Mouse (Mus musculus) ES-E14 (cell line): ENCODE results near the gene Zfp408. TPM values are rescaled to one million over a fixed set of nuclear protein-coding genes. Genes with fewer than 3 reads are reported as not detected.

Experiments used
- DNase-seq: peaks from one replicate; pipeline ENCODE4 v3.0.0-alpha.2; 2013; ENCODE audit warnings: low read depth, low spot score
- H3K27ac ChIP-seq: 2 replicates; pipeline ENCODE4 v1.5.1; 2012; ENCODE audit warnings: low read depth, mild to moderate bottlenecking, low read length, moderate library complexity, mixed read lengths; ENCODE audit not compliant: poor library complexity, insufficient read depth, severe bottlenecking
- H3K36me3 ChIP-seq: 2 replicates; pipeline ENCODE4 v1.6.1; 2012; ENCODE audit warnings: mild to moderate bottlenecking, low read length, moderate library complexity, mixed read lengths; ENCODE audit not compliant: control insufficient read depth, poor library complexity, insufficient read depth, severe bottlenecking
- H3K4me1 ChIP-seq, 2 experiments: fragments of 150-350 bp in 1 of 2; sonication (generic) in 1 of 2; 2 replicates each; pipeline ENCODE4 v1.6.1; 2012; ENCODE audit warnings: low read length in 2 of 2, mild to moderate bottlenecking in 1 of 2, mixed read lengths in 1 of 2; ENCODE audit not compliant: control insufficient read depth in 2 of 2, insufficient read depth in 2 of 2, poor library complexity in 1 of 2
- H3K4me3 ChIP-seq, 2 experiments: fragments of 150-350 bp in 1 of 2; sonication (generic) in 1 of 2; 2 replicates each; pipeline ENCODE4 v1.5.1; 2012; ENCODE audit warnings: low read length in 2 of 2, low read depth in 1 of 2, mild to moderate bottlenecking in 1 of 2, mixed read lengths in 1 of 2; ENCODE audit not compliant: insufficient read depth in 1 of 2, poor library complexity in 1 of 2, severe bottlenecking in 1 of 2
- H3K9ac ChIP-seq: 2 replicates; pipeline ENCODE4 v1.6.1; 2012; ENCODE audit warnings: low read depth, mild to moderate bottlenecking, low read length, mixed read lengths; ENCODE audit not compliant: poor library complexity, insufficient read depth, severe bottlenecking
- H3K9me3 ChIP-seq: fragments of 150-350 bp; sonication (generic); 2 replicates; pipeline ENCODE4 v1.6.1; 2012; ENCODE audit warnings: low read depth, mild to moderate bottlenecking, low read length; ENCODE audit not compliant: control insufficient read depth, insufficient read depth
- CHD2 ChIP-seq: IDR thresholded peaks from 2 replicates; pipeline ENCODE4 v1.6.1; 2014; ENCODE audit warnings: mild to moderate bottlenecking, low read depth, low read length, inconsistent platforms
- HCFC1 ChIP-seq: IDR thresholded peaks from 2 replicates; pipeline ENCODE4 v1.6.1; 2012; ENCODE audit warnings: low read length, inconsistent platforms, borderline replicate concordance; ENCODE audit not compliant: insufficient read depth
- MAFK ChIP-seq: IDR thresholded peaks from 2 replicates; pipeline ENCODE4 v1.6.1; 2014; ENCODE audit warnings: mild to moderate bottlenecking, low read depth, low read length, inconsistent platforms; ENCODE audit not compliant: insufficient read depth
- ZC3H11A ChIP-seq: IDR thresholded peaks from 2 replicates; pipeline ENCODE4 v1.6.1; 2012; ENCODE audit warnings: low read depth, mild to moderate bottlenecking, inconsistent platforms, low read length, borderline replicate concordance
- ZNF384 ChIP-seq: IDR thresholded peaks from 2 replicates; pipeline ENCODE4 v1.6.1; 2012; ENCODE audit warnings: low read depth, low read length, inconsistent platforms
- in situ Hi-C, 2 experiments: fragments of 600-800 bp; cut with MboI; formaldehyde crosslinking; loops; one replicate each; pipeline ENCODE4 v1.15.1; 2025; ENCODE audit warnings: low sequenced_read_pairs in 2 of 2, inconsistent platforms in 1 of 2; ENCODE audit not compliant: unreplicated experiment in 2 of 2
- total RNA-seq: library from RNA; depleted of rRNA; stranded (reverse); fragments of 300-350 nt; gene quantifications from 2 replicates; pipeline ENCODE4 v1.2.3, GENCODE M21; 2012

Zfp408 gene
- total RNA-seq, 1 experiment = 21.2 TPM

DNA sequence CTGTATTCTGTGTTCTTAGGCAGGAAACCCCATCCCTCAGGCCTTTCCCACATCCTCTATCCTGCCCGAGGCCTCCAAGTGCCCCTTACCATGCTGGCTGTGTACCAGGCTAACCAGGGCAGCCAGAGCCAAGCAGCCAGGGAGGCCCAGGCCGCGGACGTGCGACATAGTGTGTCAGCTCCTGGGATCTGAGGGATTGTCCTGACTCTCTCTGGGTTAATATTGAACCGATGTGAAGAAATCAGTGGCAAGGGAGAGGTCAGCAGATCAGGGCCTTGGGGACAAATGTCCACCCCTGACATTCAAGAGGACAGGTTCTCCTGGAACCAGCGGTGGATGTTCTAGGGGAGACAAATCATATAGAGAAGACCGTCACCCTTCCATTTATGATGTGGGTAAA lies 13.4 kb downstream of the Zfp408 start, which contains the start of gene F2:
Gene F2, minus strand, starts transcription at position 186 of the 400 bp plus-strand sequence.
- Histone ChIP-seq H3K4me3 (peak within 1 kb of the TSS; percentile 18 to 24; a peak in 3 of 4 replicates), H3K27ac (no peak within 1 kb of the TSS), H3K9ac (peak within 1 kb of the TSS; percentile 44), H3K36me3 (no peaks in the 10 kb centered on the region), H3K9me3 (no peaks in the 10 kb centered on the region), H3K4me1 (peaks cover 0 to 22% of the 10 kb centered on the region in 2 experiments; a peak in 3 of 4 replicates)
- TF ChIP-seq ZC3H11A = no peak
- no peak for TF ChIP-seq HCFC1
- TF ChIP-seq MAFK = no peak
- no peak for TF ChIP-seq CHD2
- no peak for TF ChIP-seq ZNF384
- DNase-seq = no peak
- in situ Hi-C loops = no loop called here

DNA sequence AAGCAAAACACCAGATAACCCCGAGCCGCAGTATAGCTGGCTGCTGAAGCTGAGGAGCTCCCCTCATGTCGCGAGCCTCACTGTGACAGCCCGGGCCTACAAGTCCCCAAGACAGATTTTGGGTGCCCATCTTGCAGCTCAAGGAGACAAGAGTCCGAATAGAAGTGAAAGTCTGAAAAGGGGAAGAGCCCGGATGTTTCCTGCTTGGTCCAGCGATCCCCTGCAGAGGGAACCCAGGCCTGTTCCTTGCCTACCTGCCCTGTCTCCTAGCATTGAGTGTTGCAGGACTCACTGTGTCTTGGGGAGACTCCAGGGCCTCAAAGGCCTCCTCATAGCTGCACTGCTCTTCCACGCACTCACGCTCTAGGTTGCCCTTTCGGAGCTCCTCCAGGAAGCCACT lies 14.1 kb downstream of the Zfp408 start:
- Histone ChIP-seq H3K9ac (peak overlapping the region; percentile 44), H3K4me3 (peak overlapping the region; percentile 18 to 24; a peak in 3 of 4 replicates), H3K9me3 (no peaks in the 10 kb centered on the region), H3K36me3 (no peaks in the 10 kb centered on the region), H3K4me1 (peaks cover 0 to 22% of the 10 kb centered on the region in 2 experiments; a peak in 3 of 4 replicates), H3K27ac (no peak overlapping the region)
- no peak for DNase-seq
- TF ChIP-seq ZNF384 (no peak), MAFK (no peak), CHD2 (no peak), HCFC1 (no peak), ZC3H11A (no peak)
- in situ Hi-C loops = no loop called here

DNA sequence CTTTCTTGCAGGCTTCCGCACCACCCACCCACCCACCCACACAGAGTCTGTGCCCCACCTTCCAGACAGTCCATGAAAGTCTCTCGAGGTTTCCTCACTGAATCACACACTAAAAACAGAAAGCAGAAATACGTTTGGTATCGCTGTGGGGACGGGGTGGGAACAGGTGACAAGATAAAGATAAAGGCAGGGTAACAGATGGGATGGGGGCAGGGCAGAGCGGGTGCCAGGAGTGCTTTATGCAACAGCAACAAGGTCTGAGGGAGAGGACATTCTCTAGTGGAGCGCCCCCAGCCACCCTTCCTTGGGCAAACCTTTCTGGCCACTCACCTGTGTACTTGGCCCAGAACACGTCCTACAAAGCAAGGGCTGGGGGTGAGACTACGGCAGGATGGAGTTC lies 14.8 kb downstream of the Zfp408 start:
- in situ Hi-C loops = no loop called here

DNA sequence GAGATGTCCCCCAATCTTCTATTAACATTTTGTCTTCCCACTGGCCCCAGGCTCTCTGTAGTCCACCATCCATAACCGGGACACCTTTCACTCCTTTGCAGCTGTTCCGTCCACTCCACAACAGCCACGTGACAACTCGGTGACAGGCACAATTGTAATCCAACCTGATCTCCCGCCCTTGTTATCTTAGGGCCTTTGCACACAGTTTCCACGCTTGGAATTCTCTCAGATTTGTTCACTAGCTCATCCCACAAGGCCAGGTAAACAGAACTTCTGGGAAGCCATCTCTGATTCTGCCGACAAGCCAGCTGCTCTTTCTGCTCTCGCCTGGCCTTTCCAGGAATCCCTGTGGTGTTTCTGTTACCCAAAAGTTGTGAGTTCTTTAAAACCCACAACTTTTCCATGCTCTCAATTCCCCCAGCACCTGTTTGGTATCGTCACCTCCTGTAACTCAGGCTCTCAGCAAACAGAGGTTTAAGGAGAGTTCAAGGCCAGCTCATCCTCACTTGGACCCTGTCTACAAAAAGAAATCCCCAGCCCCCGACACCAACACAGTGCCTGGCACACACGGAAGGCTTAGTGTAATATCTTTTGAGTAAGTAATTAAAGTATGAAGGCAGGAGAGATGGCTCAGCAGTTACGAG lies 16.1 kb downstream of the Zfp408 start:
- Histone ChIP-seq H3K4me3 (no peak overlapping the region), H3K4me1 (peaks cover 0 to 22% of the 10 kb centered on the region in 2 experiments; a peak in 3 of 4 replicates), H3K36me3 (no peaks in the 10 kb centered on the region), H3K27ac (no peak overlapping the region), H3K9ac (no peak overlapping the region), H3K9me3 (no peaks in the 10 kb centered on the region)
- no peak for DNase-seq
- TF ChIP-seq CHD2 (no peak), ZC3H11A (no peak), MAFK (no peak), HCFC1 (no peak), ZNF384 (no peak)
- in situ Hi-C loops = no loop called here

More for the DNA sequence above, 14.8 kb downstream of the Zfp408 start:
- Histone ChIP-seq H3K4me1 (peaks cover 0 to 22% of the 10 kb centered on the region in 2 experiments; a peak in 3 of 4 replicates), H3K9ac (no peak overlapping the region), H3K4me3 (peak overlapping the region; percentile 18 to 24; a peak in 2 of 4 replicates), H3K9me3 (no peaks in the 10 kb centered on the region), H3K36me3 (no peaks in the 10 kb centered on the region), H3K27ac (no peak overlapping the region)
- no peak for DNase-seq
- TF ChIP-seq MAFK (no peak), CHD2 (no peak), ZC3H11A (no peak), ZNF384 (no peak), HCFC1 (no peak)
